Mouse (Mus musculus) olfactory bulb, adult 2 months (tissue): ENCODE measurements around the gene Cdc14a. TPM values are rescaled to one million over a fixed set of nuclear protein-coding genes. Genes with fewer than 3 reads are reported as not detected.

Experiments
- H3K27ac ChIP-seq: fragments of 200-500 bp; 2 replicates; pipeline ENCODE4 v1.5.1; 2012; ENCODE audit warnings: low read depth, low read length; ENCODE audit not compliant: insufficient read depth
- H3K4me1 ChIP-seq: fragments of 200-500 bp; 2 replicates; pipeline ENCODE4 v1.6.1; 2012; ENCODE audit warnings: low read length; ENCODE audit not compliant: control insufficient read depth, insufficient read depth
- H3K4me3 ChIP-seq: fragments of 200-500 bp; 2 replicates; pipeline ENCODE4 v1.5.1; 2012; ENCODE audit warnings: mild to moderate bottlenecking, low read depth, low read length, moderate library complexity; ENCODE audit not compliant: insufficient read depth
- CTCF ChIP-seq: fragments of 200-500 bp; IDR thresholded peaks from 2 replicates; pipeline ENCODE4 v1.5.1; 2012; ENCODE audit warnings: low read depth, mild to moderate bottlenecking, low read length, moderate library complexity; ENCODE audit not compliant: insufficient read depth
- POLR2A ChIP-seq: fragments of 200-500 bp; IDR thresholded peaks from 2 replicates; pipeline ENCODE4 v1.6.1; 2012; ENCODE audit warnings: mild to moderate bottlenecking, low read depth, low read length, moderate library complexity; ENCODE audit not compliant: insufficient read depth
- WGBS: fragments of 180-500 bp; shearing (Covaris S2); methylation state at CpG from one replicate; pipeline ENCODE4 v1.1.7; 2018; 5-methylcytosine and 5-hydroxymethylcytosine counted together
- polyA plus RNA-seq: library from polyadenylated mRNA; stranded (reverse); fragments of >200 nt; gene quantifications from 2 replicates; pipeline ENCODE4 v1.2.4, GENCODE M21; 2012; ENCODE audit warnings: low replicate concordance; ENCODE audit not compliant: missing spikeins, insufficient read depth, insufficient read length

Gene Cdc14a
- polyA plus RNA-seq, 1 experiment, result not detected

DNA sequence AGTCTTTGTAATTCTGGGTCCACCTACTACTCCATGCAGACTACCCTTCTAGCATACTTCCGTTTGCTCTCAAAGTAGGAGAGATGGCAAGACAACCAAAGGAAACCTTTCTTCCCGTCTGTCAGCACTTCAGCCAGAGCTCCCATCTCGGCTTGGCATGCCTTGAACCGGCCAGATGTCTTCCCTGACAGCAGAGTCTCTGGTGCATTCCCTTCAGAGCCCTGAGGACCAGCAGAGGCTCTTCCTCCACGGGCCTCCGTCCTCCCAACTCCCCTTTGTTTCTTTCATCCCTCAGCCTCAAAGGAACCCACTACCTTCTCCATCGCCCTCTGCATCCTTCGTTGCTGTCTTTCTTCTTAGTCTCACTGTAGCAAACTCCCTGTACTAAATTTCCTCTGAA lies 93.9 kb downstream of the Cdc14a start:
- no peak overlapping the region for H3K27ac ChIP-seq
- WGBS, result 83% methylated on average over 8 of the region's 8 CpGs
- TF ChIP-seq POLR2A (no peak), CTCF (no peak)
- no peak overlapping the region for H3K4me3 ChIP-seq
- peaks cover 3% of the 10 kb centered on the region for H3K4me1 ChIP-seq

DNA sequence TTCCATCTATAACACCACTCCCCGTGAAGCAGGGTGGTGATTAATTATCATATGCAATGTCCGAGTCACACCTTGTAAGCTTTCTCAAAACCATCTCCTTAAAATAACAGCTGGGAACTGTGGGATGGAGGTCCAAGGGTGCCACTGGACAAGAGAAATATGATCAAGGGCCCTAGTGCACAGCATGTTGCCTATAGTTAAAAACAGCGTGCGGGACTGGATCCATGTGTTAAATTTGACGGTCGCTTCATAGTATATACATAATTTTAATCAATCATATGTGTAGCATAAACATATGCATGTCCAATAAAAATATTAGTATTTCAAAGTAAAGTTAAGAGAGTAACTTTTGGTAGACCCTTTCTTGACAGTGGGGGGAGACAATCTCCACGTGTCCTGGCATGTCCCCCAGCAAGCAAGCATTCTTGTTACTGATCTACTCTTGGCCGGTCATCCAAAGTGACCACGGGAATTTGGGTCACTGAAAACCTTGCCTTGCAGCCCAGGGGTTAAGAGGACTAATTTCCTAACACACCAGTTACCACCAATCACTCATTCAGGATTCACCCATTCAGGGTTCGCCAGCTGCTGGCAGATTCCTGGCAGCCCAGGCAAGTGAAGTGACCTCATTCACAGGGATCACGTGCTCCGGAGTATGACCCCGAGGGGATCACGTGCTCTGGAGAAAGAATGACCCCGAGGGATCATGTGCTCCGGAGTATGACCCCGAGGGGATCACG lies 94.6 kb downstream of the Cdc14a start:
- H3K4me1 ChIP-seq, result peaks cover 3% of the 10 kb centered on the region
- WGBS, result 60% methylated on average over 18 of the region's 18 CpGs
- no peak overlapping the region for H3K27ac ChIP-seq
- TF ChIP-seq CTCF (no peak), POLR2A (no peak)
- H3K4me3 ChIP-seq, result no peak overlapping the region

- WGBS, result 51% methylated on average over 10 of the region's 10 CpGs
- Histone ChIP-seq H3K4me3 (no peak overlapping the region), H3K27ac (no peak overlapping the region), H3K4me1 (peaks cover 3% of the 10 kb centered on the region)
- no peak for TF ChIP-seq CTCF
These were observed 96.2 kb downstream of the Cdc14a start for GRCm38 (mm10) chr3:116327616-116328004.

- Histone ChIP-seq H3K4me3 (no peak overlapping the region), H3K4me1 (peaks cover 3% of the 10 kb centered on the region), H3K27ac (no peak overlapping the region)
- TF ChIP-seq POLR2A (no peak), CTCF (peak; percentile 98)
- 5% methylated on average over 23 of the region's 23 CpGs for WGBS
These were observed 96.7 kb downstream of the Cdc14a start for GRCm38 (mm10) chr3:116327001-116327615.

DNA sequence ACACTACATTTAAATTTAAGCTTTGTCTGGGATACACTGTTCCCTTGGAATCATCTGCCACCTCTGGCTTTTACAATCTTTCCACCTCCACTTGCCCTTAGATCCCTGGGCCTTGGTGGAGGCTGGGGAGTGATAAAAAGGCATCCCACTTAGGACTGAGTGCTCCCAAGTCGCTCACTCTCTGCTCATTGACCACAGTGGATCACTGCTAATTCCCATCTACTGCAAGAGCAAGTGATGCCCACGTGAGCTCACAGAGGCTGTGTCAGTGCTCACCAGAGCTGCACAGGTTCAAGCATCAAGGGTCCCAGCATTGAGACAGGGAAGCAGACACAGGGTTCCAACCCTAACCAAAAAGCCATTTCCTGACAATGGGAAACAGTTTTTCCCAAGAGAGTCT lies 98.3 kb downstream of the Cdc14a start:
- WGBS, result 93% methylated on average over 2 of the region's 2 CpGs
- H3K4me1 ChIP-seq, result peaks cover 3% of the 10 kb centered on the region
- no peak overlapping the region for H3K27ac ChIP-seq
- TF ChIP-seq CTCF, result no peak
- no peak for TF ChIP-seq POLR2A
- H3K4me3 ChIP-seq, result no peak overlapping the region

- Histone ChIP-seq H3K4me1 (no peaks in the 10 kb centered on the region; the same call in 1 of the 2 replicates), H3K4me3 (no peak overlapping the region), H3K27ac (no peak overlapping the region)
- TF ChIP-seq CTCF (no peak), POLR2A (no peak)
- WGBS, result 86% methylated on average over 5 of the region's 5 CpGs
These were observed 104.1 kb downstream of the Cdc14a start for GRCm38 (mm10) chr3:116319696-116320095.

DNA sequence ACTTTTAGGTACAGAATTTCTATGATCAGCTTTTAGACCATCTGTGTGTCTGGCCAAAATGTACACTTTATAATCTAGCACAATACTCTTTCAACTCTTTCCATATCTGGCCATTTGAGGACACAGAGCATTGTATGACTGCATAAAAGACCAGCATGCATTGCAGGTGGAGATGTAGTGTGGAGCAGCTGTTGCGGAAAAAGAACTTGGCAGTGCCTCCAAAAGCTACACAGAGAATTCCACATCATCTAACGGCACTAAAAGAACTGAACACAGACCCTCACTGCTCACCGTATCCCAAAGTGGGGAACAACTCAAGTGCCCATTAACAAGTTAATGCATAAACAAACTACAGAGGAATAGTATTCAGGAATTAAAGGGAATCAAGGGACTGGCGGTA lies 112.0 kb downstream of the Cdc14a start:
- WGBS, result 77% methylated on average over 4 of the region's 4 CpGs
- Histone ChIP-seq H3K4me1 (no peaks in the 10 kb centered on the region), H3K27ac (no peak overlapping the region), H3K4me3 (no peak overlapping the region)
- no peak for TF ChIP-seq CTCF
- TF ChIP-seq POLR2A, result no peak

- 100% methylated on average over 2 of the region's 2 CpGs for WGBS
- no peak for TF ChIP-seq POLR2A
- TF ChIP-seq CTCF, result no peak
- Histone ChIP-seq H3K27ac (no peak overlapping the region), H3K4me3 (no peak overlapping the region), H3K4me1 (no peaks in the 10 kb centered on the region)
These were observed 112.7 kb downstream of the Cdc14a start for GRCm38 (mm10) chr3:116311173-116311572.

DNA sequence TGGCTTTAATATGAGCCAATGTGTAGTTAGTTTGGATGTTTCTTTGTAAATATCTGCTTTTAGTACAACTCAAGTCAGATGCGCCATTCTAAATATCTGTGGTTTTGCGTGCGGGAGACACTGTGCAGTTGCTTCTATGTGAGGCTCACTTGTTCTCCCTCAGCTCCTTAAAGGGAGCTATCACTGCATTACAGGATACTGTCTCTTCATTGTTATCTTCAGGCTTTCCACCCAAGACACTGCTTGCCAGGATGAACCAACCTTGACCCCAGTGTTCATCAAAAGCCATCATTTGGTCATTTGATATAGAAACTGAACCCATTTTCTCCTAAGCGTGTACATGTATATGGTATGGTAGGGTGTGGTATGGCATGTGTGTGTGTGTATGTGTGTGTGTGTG lies 113.2 kb downstream of the Cdc14a start:
- WGBS, result 97% methylated on average over 4 of the region's 4 CpGs
- TF ChIP-seq CTCF (no peak), POLR2A (no peak)
- H3K4me3 ChIP-seq, result no peak overlapping the region
- 0 out of 2 replicates have a peak, but pooled peaks cover under 1% of the 10 kb centered on the region for H3K4me1 ChIP-seq
- no peak overlapping the region for H3K27ac ChIP-seq

- WGBS, result 94% methylated on average over 10 of the region's 10 CpGs
- no peak overlapping the region for H3K27ac ChIP-seq
- H3K4me3 ChIP-seq, result no peak overlapping the region
- H3K4me1 ChIP-seq, result peaks cover 5% of the 10 kb centered on the region
- no peak for TF ChIP-seq CTCF
- TF ChIP-seq POLR2A, result no peak
These were observed 113.8 kb downstream of the Cdc14a start for GRCm38 (mm10) chr3:116310033-116310432.
